Mouse (Mus musculus): Measurements from ENCODE around the gene Gm5617. TPM values are rescaled to one million over a fixed set of nuclear protein-coding genes. Genes with fewer than 3 reads are reported as not detected.
A peak's percentile ranks its signal among the peaks of the same experiment; 100 is the strongest.

Gm5617 gene
- total RNA-seq, 2 experiments from 2014 or later: 10.2 to 13.7 TPM

- Histone ChIP-seq H3K27ac (no peak overlapping the region), H3K4me3 (no peak overlapping the region)
- no peak for TF ChIP-seq CTCF (conservative IDR thresholded peaks at IDR 0.05)
- DNase-seq (ENCODE audit: low spot score in 2 of 2): no peak
These were observed 20.9 kb upstream of the Gm5617 start for GRCm38 (mm10) chr9:48474367-48474766.

- TF ChIP-seq CTCF (conservative IDR thresholded peaks at IDR 0.05): no peak
- Histone ChIP-seq H3K4me3 (no peak overlapping the region), H3K27ac (no peak overlapping the region)
- no peak for DNase-seq (ENCODE audit: low spot score in 2 of 2)
These were observed 18.7 kb upstream of the Gm5617 start for GRCm38 (mm10) chr9:48476236-48477165.

DNA sequence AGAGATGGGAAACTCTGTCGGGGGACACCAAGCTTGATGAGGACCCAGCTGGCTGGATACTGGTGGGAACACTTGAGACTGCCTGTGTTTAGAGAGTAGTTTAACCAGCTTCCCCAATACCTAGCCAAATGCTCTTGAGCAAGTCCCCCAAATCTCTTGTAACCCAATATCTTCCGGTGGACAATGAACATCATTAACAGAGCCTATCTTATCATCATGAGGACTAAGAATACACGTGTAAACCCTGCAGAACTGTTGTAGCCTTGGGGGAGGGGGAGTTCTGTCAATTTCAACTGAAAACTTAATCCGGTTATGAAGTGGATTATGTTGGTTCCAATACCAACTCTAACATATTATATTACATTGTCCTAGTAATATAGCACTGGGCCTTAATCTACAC lies 16.4 kb upstream of the Gm5617 start:
- DNase-seq (ENCODE audit: low spot score in 2 of 2): no peak
- Histone ChIP-seq H3K4me3 (no peak overlapping the region), H3K27ac (no peak overlapping the region)
- no peak for TF ChIP-seq CTCF (conservative IDR thresholded peaks at IDR 0.05)

DNA sequence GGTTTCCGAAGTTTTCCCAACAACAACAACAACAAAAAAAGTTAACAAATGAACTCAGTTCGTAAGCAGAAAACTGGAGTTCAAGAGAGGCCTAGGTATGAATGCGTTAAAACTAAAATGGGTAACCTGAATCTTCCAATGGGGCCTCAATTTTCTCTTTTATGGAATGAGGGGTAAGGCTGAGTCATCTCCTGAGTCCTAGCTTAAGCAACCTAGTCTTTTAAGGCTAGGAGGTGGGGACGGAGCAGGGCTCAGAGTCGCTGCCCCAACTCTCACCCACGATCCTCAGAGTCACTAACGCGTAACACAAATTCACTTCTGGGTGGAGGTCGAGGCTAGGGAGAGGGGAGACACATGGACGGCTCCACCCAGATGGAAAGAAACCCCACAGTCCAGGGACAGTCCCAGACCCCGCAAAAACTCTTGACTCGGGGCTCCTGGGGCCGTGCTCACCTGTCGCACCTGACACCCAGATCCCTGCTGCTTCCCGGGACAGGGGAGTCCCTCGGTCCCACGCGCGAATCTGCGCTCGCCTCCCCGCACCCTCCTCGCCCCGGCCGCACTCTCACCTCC lies 15.3 kb upstream of the Gm5617 start:
- Histone ChIP-seq H3K4me3 (peak overlapping the region; percentile 73), H3K27ac (peak overlapping the region; percentile 90)
- TF ChIP-seq CTCF (conservative IDR thresholded peaks at IDR 0.05): no peak
- DNase-seq (ENCODE audit: low spot score in 2 of 2): peak in 1 of 2 experiments; percentile 6

GRCm38 (mm10) chr9:48480411-48481213 lies 14.6 kb upstream of the Gm5617 start, which contains the start of gene Rexo2:
Rexo2 (minus strand) TSS chr9:48480623.
- TF ChIP-seq CTCF (conservative IDR thresholded peaks at IDR 0.05): no peak
- peak within 1 kb of the TSS; percentile 73 for H3K4me3 ChIP-seq
- DNase-seq (ENCODE audit: low spot score in 2 of 2): peak; percentile 96 to 97
- peak within 1 kb of the TSS; percentile 90 for H3K27ac ChIP-seq

- Histone ChIP-seq H3K4me3 (peak overlapping the region; percentile 73), H3K27ac (no peak overlapping the region)
- no peak for DNase-seq (ENCODE audit: low spot score in 2 of 2)
- TF ChIP-seq CTCF (conservative IDR thresholded peaks at IDR 0.05): no peak
These were observed 13.8 kb upstream of the Gm5617 start for GRCm38 (mm10) chr9:48481214-48482134.

DNA sequence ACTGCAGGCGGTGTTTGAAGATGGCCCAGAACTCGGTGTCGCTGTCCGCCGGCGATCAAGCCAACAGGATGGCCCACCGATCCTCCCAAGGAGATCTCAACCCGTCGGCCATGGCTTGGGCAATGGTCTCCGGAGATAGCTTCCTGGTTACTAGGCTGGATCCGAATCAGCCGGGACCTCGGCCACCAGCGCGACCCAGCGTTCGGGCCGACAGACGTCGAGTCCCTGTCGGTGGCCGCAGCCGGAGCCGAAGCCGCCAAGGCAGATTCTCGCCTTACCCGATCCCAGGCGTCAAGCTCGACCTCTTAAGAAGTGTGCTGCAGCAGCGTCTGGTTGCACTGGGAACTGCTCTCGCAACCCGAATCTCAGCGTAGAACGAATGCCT lies 298 bp downstream of the Gm5617 start:
- no peak for TF ChIP-seq CTCF (conservative IDR thresholded peaks at IDR 0.05)
- H3K4me3 ChIP-seq: peak overlapping the region; percentile 72
- peak overlapping the region; percentile 94 for H3K27ac ChIP-seq
- DNase-seq (ENCODE audit: low spot score in 2 of 2): no peak

DNA sequence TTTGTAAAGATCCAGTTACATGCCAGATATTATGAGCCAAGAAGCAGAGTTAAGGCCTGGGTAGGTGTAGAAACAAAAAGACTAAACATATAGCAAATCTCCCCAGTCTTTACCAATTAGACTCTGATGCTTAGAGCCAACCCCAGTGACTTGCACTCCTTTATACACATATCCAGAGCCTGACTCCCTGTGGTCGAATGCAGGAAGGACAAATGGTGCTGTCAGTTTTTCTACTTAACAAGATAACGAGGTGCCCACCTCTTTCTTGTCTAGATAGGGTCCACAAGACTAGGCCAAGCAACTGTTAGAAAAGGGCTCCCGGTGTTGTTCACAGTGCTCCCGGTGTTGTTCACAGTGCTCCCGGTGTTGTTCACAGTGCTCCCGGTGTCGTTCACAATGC lies 6.0 kb downstream of the Gm5617 start:
- TF ChIP-seq CTCF (conservative IDR thresholded peaks at IDR 0.05): no peak
- DNase-seq (ENCODE audit: low spot score in 2 of 2): no peak
- no peak overlapping the region for H3K27ac ChIP-seq
- H3K4me3 ChIP-seq: no peak overlapping the region

- Histone ChIP-seq H3K4me3 (no peak overlapping the region), H3K27ac (no peak overlapping the region)
- no peak for DNase-seq (ENCODE audit: low spot score in 2 of 2)
- TF ChIP-seq CTCF (conservative IDR thresholded peaks at IDR 0.05): no peak
These were observed 7.8 kb downstream of the Gm5617 start for GRCm38 (mm10) chr9:48503001-48503400.

- TF ChIP-seq CTCF (conservative IDR thresholded peaks at IDR 0.05): no peak
- Histone ChIP-seq H3K4me3 (peak overlapping the region; percentile 13; the same call in 1 of the 2 replicates), H3K27ac (peak overlapping the region; percentile 80)
- peak; percentile 14 to 53 for DNase-seq (ENCODE audit: low spot score in 2 of 2)
These were observed 9.6 kb downstream of the Gm5617 start for GRCm38 (mm10) chr9:48504741-48505365.

DNA sequence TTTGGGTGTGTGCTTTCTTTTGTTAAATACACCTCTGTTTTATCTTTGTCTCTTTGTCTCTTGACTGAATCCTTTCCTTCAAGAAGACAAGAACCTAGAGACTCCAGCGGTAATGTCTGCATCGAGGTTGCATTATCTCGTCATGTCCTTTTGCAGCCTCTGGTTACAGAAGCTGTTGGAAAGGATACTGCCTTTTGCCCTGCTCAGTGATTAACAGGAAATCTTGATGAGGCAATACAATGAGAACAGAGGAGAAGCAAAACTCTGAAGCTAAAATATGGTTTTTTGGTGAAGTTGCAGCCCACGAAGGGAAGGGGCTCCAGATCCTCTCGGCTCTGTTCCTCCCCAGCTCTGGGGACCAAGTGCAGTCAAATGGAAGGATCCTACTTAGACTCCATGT lies 14.9 kb downstream of the Gm5617 start:
- H3K27ac ChIP-seq: no peak overlapping the region
- H3K4me3 ChIP-seq: no peak overlapping the region
- DNase-seq (ENCODE audit: low spot score in 2 of 2): no peak
- TF ChIP-seq CTCF (conservative IDR thresholded peaks at IDR 0.05): no peak
